Mouse (Mus musculus) embryonic facial prominence, embryonic 11.5 days (tissue): ENCODE measurements around the gene Arhgef1. TPM values are rescaled to one million over a fixed set of nuclear protein-coding genes. Genes with fewer than 3 reads are reported as not detected.
"Not testable (repeated sequence)": the region's sequence is repeated elsewhere in the genome, so short reads cannot be mapped to it uniquely, and the experiment has no call there.

Source experiments
- ATAC-seq: fragments of 200-750 bp; cut with Nextera tagmentation; replicated peaks from 2 replicates; pipeline ENCODE4 v1.8.0; 2017; ENCODE audit warnings: low read depth; ENCODE audit not compliant: insufficient number of reproducible peaks, low FRiP score, low TSS enrichment
- DNase-seq: peaks from one replicate; pipeline ENCODE4 v3.0.0-alpha.2; 2015; ENCODE audit warnings: low spot score
- H3K27ac ChIP-seq: fragments of 300-500 bp; sonication (generic); replicated peaks from 2 replicates; pipeline ENCODE4 v1.5.1; 2014; ENCODE audit warnings: mild to moderate bottlenecking, low read depth, low read length, control low read depth
- H3K27me3 ChIP-seq: fragments of 300-500 bp; sonication (generic); 2 replicates; pipeline ENCODE4 v1.6.1; 2014; ENCODE audit warnings: mild to moderate bottlenecking, low read length, moderate library complexity, mixed read lengths; ENCODE audit not compliant: control insufficient read depth, insufficient read depth
- H3K36me3 ChIP-seq: fragments of 300-500 bp; sonication (generic); replicated peaks from 2 replicates; pipeline ENCODE4 v1.6.1; 2014; ENCODE audit warnings: low read depth, mild to moderate bottlenecking, low read length, moderate library complexity, mixed read lengths; ENCODE audit not compliant: control insufficient read depth, insufficient read depth
- H3K4me1 ChIP-seq: fragments of 300-500 bp; sonication (generic); 2 replicates; pipeline ENCODE4 v1.6.1; 2014; ENCODE audit warnings: low read length, mixed read lengths; ENCODE audit not compliant: control insufficient read depth, insufficient read depth
- H3K4me2 ChIP-seq: fragments of 300-500 bp; sonication (generic); 2 replicates; pipeline ENCODE4 v1.6.1; 2014; ENCODE audit warnings: low read depth, mild to moderate bottlenecking, control low read depth, low read length, moderate library complexity
- H3K4me3 ChIP-seq: fragments of 300-500 bp; sonication (generic); 2 replicates; pipeline ENCODE4 v1.5.1; 2014; ENCODE audit warnings: low read depth, low read length, control low read depth
- H3K9ac ChIP-seq: fragments of 300-500 bp; sonication (generic); replicated peaks from 2 replicates; pipeline ENCODE4 v1.6.1; 2014; ENCODE audit warnings: mild to moderate bottlenecking, control low read depth, low read length
- H3K9me3 ChIP-seq: fragments of 300-500 bp; sonication (generic); replicated peaks from 2 replicates; pipeline ENCODE4 v1.6.1; 2016; ENCODE audit warnings: mild to moderate bottlenecking, low read length, inconsistent platforms, mixed read lengths; ENCODE audit not compliant: control insufficient read depth
- WGBS: fragments of 180-500 bp; shearing (Covaris S2); extraction: QIAGEN DNeasy Blood & Tissue Kit; methylation state at CpG from one replicate; pipeline ENCODE4 v1.1.7; 2014; 5-methylcytosine and 5-hydroxymethylcytosine counted together
- polyA plus RNA-seq: library from polyadenylated mRNA; unstranded; fragments of >200 nt; fragmentation: Nextera tagmentation; extraction: Ambion mirVana; gene quantifications from 2 replicates; pipeline ENCODE4 v1.2.1, GENCODE M21; 2014

Gene Arhgef1
- polyA plus RNA-seq, 1 experiment from 2014 or later, result 43.0 TPM

GRCm38 (mm10) chr7:24895749-24896148 lies 7.0 kb upstream of the Arhgef1 start:
- not testable (repeated sequence) for DNase-seq, H3K4me3 ChIP-seq, H3K27ac ChIP-seq, H3K9me3 ChIP-seq, ATAC-seq, H3K27me3 ChIP-seq, H3K4me1 ChIP-seq, H3K36me3 ChIP-seq, H3K9ac ChIP-seq, H3K4me2 ChIP-seq
- 93% methylated on average over 2 of the region's 2 CpGs for WGBS

- Histone ChIP-seq H3K27me3 (no peaks in the 10 kb centered on the region), H3K9me3 (no peaks in the 10 kb centered on the region), H3K4me3 (no peak overlapping the region), H3K4me1 (no peaks in the 10 kb centered on the region), H3K4me2 (no peak overlapping the region), H3K9ac (no peak overlapping the region), H3K36me3 (no peaks in the 10 kb centered on the region; the same call in 1 of the 2 replicates), H3K27ac (no peak overlapping the region)
- DNase-seq, result no peak
- ATAC-seq, result no peak
- WGBS, result 89% methylated on average over 8 of the region's 8 CpGs
Observed at GRCm38 (mm10) chr7:24896269-24896668, 6.4 kb upstream of the Arhgef1 start.

GRCm38 (mm10) chr7:24897224-24897623 lies 5.5 kb upstream of the Arhgef1 start, which contains the start of gene Cd79a:
Gene Cd79a (plus strand): TSS chr7:24897381.
- no peak within 1 kb of the TSS for H3K27ac ChIP-seq
- H3K4me3 ChIP-seq, result no peak within 1 kb of the TSS
- no peaks in the 10 kb centered on the region; the same call in 1 of the 2 replicates for H3K36me3 ChIP-seq
- H3K4me2 ChIP-seq, result no peak within 1 kb of the TSS
- no peak within 1 kb of the TSS for H3K9ac ChIP-seq
- no peak for DNase-seq
- H3K4me1 ChIP-seq, result no peaks in the 10 kb centered on the region
- WGBS, result 67% methylated on average over 12 of the region's 12 CpGs
- no peaks in the 10 kb centered on the region for H3K27me3 ChIP-seq
- ATAC-seq, result no peak
- H3K9me3 ChIP-seq, result no peaks in the 10 kb centered on the region

- H3K9me3 ChIP-seq, result no peaks in the 10 kb centered on the region
- no peak overlapping the region for H3K4me3 ChIP-seq
- H3K36me3 ChIP-seq, result no peaks in the 10 kb centered on the region; the same call in 1 of the 2 replicates
- no peak for DNase-seq
- 88% methylated on average over 5 of the region's 5 CpGs for WGBS
- no peak overlapping the region for H3K27ac ChIP-seq
- ATAC-seq, result no peak
- no peak overlapping the region for H3K4me2 ChIP-seq
- no peaks in the 10 kb centered on the region for H3K4me1 ChIP-seq
- H3K27me3 ChIP-seq, result no peaks in the 10 kb centered on the region
- no peak overlapping the region for H3K9ac ChIP-seq
Observed at GRCm38 (mm10) chr7:24897959-24898358, 4.8 kb upstream of the Arhgef1 start.

- no peaks in the 10 kb centered on the region for H3K36me3 ChIP-seq
- no peak overlapping the region for H3K9ac ChIP-seq
- DNase-seq, result no peak
- H3K9me3 ChIP-seq, result no peaks in the 10 kb centered on the region
- WGBS, result 81% methylated on average over 6 of the region's 6 CpGs
- no peak for ATAC-seq
- H3K4me1 ChIP-seq, result no peaks in the 10 kb centered on the region
- H3K4me3 ChIP-seq, result no peak overlapping the region
- no peak overlapping the region for H3K27ac ChIP-seq
- H3K27me3 ChIP-seq, result no peaks in the 10 kb centered on the region
- H3K4me2 ChIP-seq, result no peak overlapping the region
Observed at GRCm38 (mm10) chr7:24901114-24901513, 1.6 kb upstream of the Arhgef1 start.

- Histone ChIP-seq H3K4me1 (no peaks in the 10 kb centered on the region), H3K27me3 (no peaks in the 10 kb centered on the region), H3K4me2 (no peak overlapping the region), H3K36me3 (no peaks in the 10 kb centered on the region), H3K27ac (no peak overlapping the region), H3K9ac (no peak overlapping the region), H3K4me3 (no peak overlapping the region), H3K9me3 (no peaks in the 10 kb centered on the region)
- 91% methylated on average over 1 of the region's 1 CpGs for WGBS
- DNase-seq (no peak), ATAC-seq (no peak)
Observed at GRCm38 (mm10) chr7:24901842-24902241, 870 bp upstream of the Arhgef1 start.

- H3K9ac ChIP-seq, result peak overlapping the region; percentile 72
- no peak for ATAC-seq
- 55% methylated on average over 2 of the region's 2 CpGs for WGBS
Observed at GRCm38 (mm10) chr7:24902264-24902629, 465 bp upstream of the Arhgef1 start.

GRCm38 (mm10) chr7:24903444-24903825 lies 723 bp downstream of the Arhgef1 start:
- Histone ChIP-seq H3K4me1 (peaks cover 7% of the 10 kb centered on the region; the same call in 1 of the 2 replicates), H3K4me2 (peak overlapping the region; percentile 56; the same call in 1 of the 2 replicates), H3K9me3 (no peaks in the 10 kb centered on the region), H3K9ac (no peak overlapping the region), H3K36me3 (no peaks in the 10 kb centered on the region), H3K4me3 (peak overlapping the region; percentile 52), H3K27me3 (no peaks in the 10 kb centered on the region), H3K27ac (no peak overlapping the region)
- ATAC-seq (no peak), DNase-seq (no peak)
- 43% methylated on average over 10 of the region's 10 CpGs for WGBS

More at GRCm38 (mm10) chr7:24902264-24902629, 465 bp upstream of the Arhgef1 start:
- H3K27me3 ChIP-seq, result no peaks in the 10 kb centered on the region
- peaks cover 3% of the 10 kb centered on the region; the same call in 1 of the 2 replicates for H3K4me1 ChIP-seq
- peak overlapping the region; percentile 53 for H3K27ac ChIP-seq
- H3K4me2 ChIP-seq, result peak overlapping the region; percentile 56
- H3K36me3 ChIP-seq, result no peaks in the 10 kb centered on the region
- no peaks in the 10 kb centered on the region for H3K9me3 ChIP-seq
- peak overlapping the region; percentile 52 for H3K4me3 ChIP-seq
- no peak for DNase-seq
